Mouse (Mus musculus) bone marrow macrophage, adult 2 months (primary cell): ENCODE data around the gene Rfx8.

Source experiments
- CTCF ChIP-seq: IDR thresholded peaks from 2 replicates; pipeline ENCODE4 v1.5.1; 2012; ENCODE audit warnings: low read depth, mild to moderate bottlenecking, low read length, moderate library complexity
- POLR2A ChIP-seq: IDR thresholded peaks from 2 replicates; pipeline ENCODE4 v1.6.1; 2012; ENCODE audit warnings: mild to moderate bottlenecking, low read depth, low read length, borderline replicate concordance

DNA sequence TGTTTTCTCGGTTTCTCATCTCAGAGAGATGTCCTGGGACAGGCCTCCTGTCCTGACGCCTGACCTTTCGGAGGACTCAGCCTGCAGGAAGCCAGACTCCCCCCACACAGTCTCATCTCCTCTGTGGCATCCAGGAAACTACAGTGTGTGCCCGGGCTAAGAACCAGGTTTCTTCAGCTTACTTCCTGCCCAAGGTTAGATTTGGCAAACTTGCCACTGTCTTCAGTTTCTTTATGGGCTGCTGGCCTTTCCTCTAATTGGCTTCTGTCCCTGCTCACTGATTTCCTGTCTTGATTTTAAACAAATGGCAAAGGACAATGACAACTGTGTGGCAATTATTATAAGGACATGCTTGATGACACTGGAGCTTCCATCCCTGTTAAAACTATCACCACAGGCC, 10.2 kb downstream of the Rfx8 start:
- TF ChIP-seq CTCF, result no peak
- TF ChIP-seq POLR2A, result no peak
